Mouse (Mus musculus) CH12.LX (cell line): ENCODE data around the gene Smpdl3a. TPM values are rescaled to one million over a fixed set of nuclear protein-coding genes. Genes with fewer than 3 reads are reported as not detected.

Experiments used
- DNase-seq: peaks from one replicate; pipeline ENCODE4 v3.0.0-alpha.2; 2013; ENCODE audit errors: extremely low read depth
- H3K27ac ChIP-seq: 2 replicates; pipeline ENCODE4 v1.5.1; 2012; ENCODE audit warnings: low read depth, mild to moderate bottlenecking, control low read depth, moderate library complexity; ENCODE audit not compliant: insufficient read depth
- H3K27me3 ChIP-seq: replicated peaks from 2 replicates; pipeline ENCODE3; 2012; ENCODE audit warnings: inconsistent platforms
- H3K36me3 ChIP-seq, 2 experiments: replicated peaks in 1 of 2; 2 replicates each; pipeline versions ENCODE3 to v1.6.1; 2012; ENCODE audit warnings: inconsistent platforms in 1 of 2, low read length in 1 of 2, mild to moderate bottlenecking in 1 of 2, mixed read lengths in 1 of 2, moderate library complexity in 1 of 2; ENCODE audit not compliant: control insufficient read depth in 1 of 2, insufficient read depth in 1 of 2
- H3K4me1 ChIP-seq, 2 experiments: 2 replicates each; pipeline ENCODE4 v1.6.1; 2012; ENCODE audit warnings: inconsistent platforms in 1 of 2, moderate library complexity in 1 of 2; ENCODE audit not compliant: insufficient read depth in 2 of 2, control insufficient read depth in 1 of 2
- H3K4me2 ChIP-seq: 2 replicates; pipeline ENCODE4 v1.6.1; 2012; ENCODE audit warnings: low read depth, mild to moderate bottlenecking, control low read depth; ENCODE audit not compliant: poor library complexity, insufficient read depth, severe bottlenecking
- H3K4me3 ChIP-seq, 3 experiments: fragments of 150-350 bp in 1 of 3; sonication (generic) in 1 of 3; replicated peaks in 1 of 3; 2 replicates each; pipeline versions ENCODE3 to v1.5.1; 2011 to 2012; ENCODE audit warnings: low read depth in 2 of 3, low read length in 2 of 3, mild to moderate bottlenecking in 2 of 3, moderate library complexity in 2 of 3, control low read depth in 1 of 3, improper control_type of control experiment in 1 of 3, inconsistent platforms in 1 of 3, mixed read lengths in 1 of 3; ENCODE audit not compliant: poor library complexity in 1 of 3
- H3K79me2 ChIP-seq: replicated peaks from 2 replicates; pipeline ENCODE4 v1.6.1; 2012; ENCODE audit warnings: mild to moderate bottlenecking, moderate library complexity; ENCODE audit not compliant: control insufficient read depth, poor library complexity, insufficient read depth, severe bottlenecking; ENCODE audit errors: extremely low read depth
- H3K9ac ChIP-seq: 2 replicates; pipeline ENCODE4 v1.6.1; 2012; ENCODE audit warnings: low read depth, mild to moderate bottlenecking, control low read depth, moderate library complexity; ENCODE audit not compliant: insufficient read depth
- H3K9me3 ChIP-seq: replicated peaks from 2 replicates; pipeline ENCODE3; 2012; ENCODE audit warnings: low read length, inconsistent platforms, mixed read lengths
- CHD2 ChIP-seq: IDR thresholded peaks from 2 replicates; pipeline ENCODE4 v1.6.1; 2011; ENCODE audit warnings: low read length, improper control_type of control experiment
- CTCF ChIP-seq, 2 experiments: IDR thresholded peaks in 1 of 2; conservative IDR thresholded peaks in 1 of 2; 2 replicates each; pipeline ENCODE4 v1.5.1; 2011 to 2012; ENCODE audit warnings: low read depth in 2 of 2, low read length in 2 of 2, improper control_type of control experiment in 1 of 2, inconsistent platforms in 1 of 2, mild to moderate bottlenecking in 1 of 2, moderate library complexity in 1 of 2
- E2F4 ChIP-seq: IDR thresholded peaks from 2 replicates; pipeline ENCODE4 v1.6.1; 2011; ENCODE audit warnings: low read depth, low read length, improper control_type of control experiment; ENCODE audit not compliant: insufficient replicate concordance
- GABPA ChIP-seq: IDR thresholded peaks from 2 replicates; pipeline ENCODE4 v1.6.1; 2012; ENCODE audit warnings: low read depth, low read length, improper control_type of control experiment, inconsistent platforms; ENCODE audit not compliant: insufficient replicate concordance
- HCFC1 ChIP-seq: IDR thresholded peaks from 2 replicates; pipeline ENCODE4 v1.6.1; 2012; ENCODE audit warnings: low read depth, mild to moderate bottlenecking, inconsistent platforms, low read length, improper control_type of control experiment
- IRF4 ChIP-seq: IDR thresholded peaks from 2 replicates; pipeline ENCODE4 v1.6.1; 2014; ENCODE audit warnings: low read depth, mild to moderate bottlenecking, inconsistent platforms, low read length, improper control_type of control experiment
- JUN ChIP-seq: IDR thresholded peaks from 2 replicates; pipeline ENCODE4 v1.6.1; 2011; ENCODE audit warnings: low read depth, mild to moderate bottlenecking, low read length, improper control_type of control experiment, moderate library complexity; ENCODE audit not compliant: insufficient read depth
- JUND ChIP-seq: conservative IDR thresholded peaks from 2 replicates; pipeline ENCODE4 v1.6.1; 2011; ENCODE audit warnings: low read depth, low read length, improper control_type of control experiment
- MAFK ChIP-seq: IDR thresholded peaks from 2 replicates; pipeline ENCODE4 v1.6.1; 2011; ENCODE audit warnings: low read length, improper control_type of control experiment; ENCODE audit not compliant: insufficient replicate concordance
- MEF2A ChIP-seq: IDR thresholded peaks from 2 replicates; pipeline ENCODE4 v1.6.1; 2014; ENCODE audit warnings: low read depth, mild to moderate bottlenecking, inconsistent platforms, low read length, improper control_type of control experiment, borderline replicate concordance
- MYC ChIP-seq: IDR thresholded peaks from 2 replicates; pipeline ENCODE4 v1.6.1; 2011; ENCODE audit warnings: low read depth, mild to moderate bottlenecking, improper control_type of control experiment, low read length
- POLR2A ChIP-seq: IDR thresholded peaks from 2 replicates; pipeline ENCODE4 v1.6.1; 2011; ENCODE audit warnings: low read depth, mild to moderate bottlenecking, improper control_type of control experiment, low read length
- RCOR1 ChIP-seq: conservative IDR thresholded peaks from 2 replicates; pipeline ENCODE4 v1.6.1; 2012; ENCODE audit warnings: low read depth, mild to moderate bottlenecking, inconsistent platforms, low read length, improper control_type of control experiment
- SMC3 ChIP-seq: IDR thresholded peaks from 2 replicates; pipeline ENCODE4 v1.6.1; 2011; ENCODE audit warnings: low read depth, low read length, improper control_type of control experiment
- USF1 ChIP-seq: IDR thresholded peaks from 2 replicates; pipeline ENCODE4 v1.6.1; 2014; ENCODE audit warnings: low read depth, mild to moderate bottlenecking, inconsistent platforms, low read length, improper control_type of control experiment
- ZC3H11A ChIP-seq: IDR thresholded peaks from 2 replicates; pipeline ENCODE4 v1.6.1; 2012; ENCODE audit warnings: low read depth, mild to moderate bottlenecking, inconsistent platforms, low read length, improper control_type of control experiment
- ZKSCAN1 ChIP-seq: IDR thresholded peaks from 2 replicates; pipeline ENCODE4 v1.6.1; 2012; ENCODE audit warnings: low read depth, inconsistent platforms, low read length, improper control_type of control experiment, borderline replicate concordance
- ZMIZ1 ChIP-seq: IDR thresholded peaks from 2 replicates; pipeline ENCODE4 v1.6.1; 2012; ENCODE audit warnings: low read depth, mild to moderate bottlenecking, inconsistent platforms, low read length, improper control_type of control experiment
- ZNF384 ChIP-seq: IDR thresholded peaks from 2 replicates; pipeline ENCODE4 v1.6.1; 2012; ENCODE audit warnings: low read depth, low read length, improper control_type of control experiment, inconsistent platforms
- dilution Hi-C: fragments of 300-500 bp; cut with MboI; formaldehyde crosslinking; loops from 2 replicates; pipeline ENCODE4 v1.14.3; 2020; ENCODE audit warnings: low sequenced_read_pairs; ENCODE audit not compliant: extremely low pct_unique_long_range_greater_than_20kb, extremely low pct_ligation_motif_present
- in situ Hi-C: fragments of 300-500 bp; cut with MboI; formaldehyde crosslinking; loops from 3 replicates; pipeline ENCODE4 v1.14.3; 2019; ENCODE audit warnings: low sequenced_read_pairs, low pct_ligation_motif_present, low pct_unique_long_range_greater_than_20kb, mixed read lengths
- polyA plus RNA-seq: library from polyadenylated mRNA; unstranded; fragments of >175 nt; gene quantifications from 2 replicates; pipeline ENCODE4 v1.2.1, GENCODE M21; 2012; ENCODE audit warnings: low read depth; ENCODE audit not compliant: insufficient read length
- total RNA-seq, 2 experiments: library from RNA; depleted of rRNA; stranded (reverse); fragments of 300-350 nt in 1 of 2; fragments of >200 nt in 1 of 2; gene quantifications; 2 replicates each; pipeline ENCODE4 v1.2.3; 2012 to 2014

Gene Smpdl3a
- total and polyA plus RNA-seq, 3 experiments: not detected

- Histone ChIP-seq H3K9ac (no peak overlapping the region), H3K79me2 (no peaks in the 10 kb centered on the region), H3K27me3 (no peaks in the 10 kb centered on the region), H3K4me2 (no peak overlapping the region), H3K4me1 (no peaks in the 10 kb centered on the region), H3K27ac (no peak overlapping the region), H3K36me3 (no peaks in the 10 kb centered on the region), H3K4me3 (no peak overlapping the region), H3K9me3 (no peaks in the 10 kb centered on the region)
- in situ Hi-C loops: no loop called here
- dilution Hi-C loops: no loop called here
- DNase-seq: no peak
- TF ChIP-seq E2F4: no peak
- TF ChIP-seq GABPA: no peak
- TF ChIP-seq IRF4: no peak
- no peak for TF ChIP-seq JUN
- no peak for TF ChIP-seq MYC
- TF ChIP-seq HCFC1: no peak
- TF ChIP-seq MAFK: no peak
- TF ChIP-seq ZMIZ1: no peak
- TF ChIP-seq ZNF384: no peak
- TF ChIP-seq MEF2A: no peak
- TF ChIP-seq CHD2: no peak
- TF ChIP-seq SMC3: no peak
- no peak for TF ChIP-seq USF1
- no peak for TF ChIP-seq CTCF (conservative IDR thresholded peaks at IDR 0.05 in 1 of 2, IDR thresholded peaks at IDR 0.05 in 1 of 2; ENCODE audit: low read depth in 2 of 2, low read length in 2 of 2)
These were observed 13.6 kb downstream of the Smpdl3a start for GRCm38 (mm10) chr10:57807754-57808153.

GRCm38 (mm10) chr10:57812161-57812856 lies 18.2 kb downstream of the Smpdl3a start:
- Histone ChIP-seq H3K27ac (no peak overlapping the region), H3K4me3 (no peak overlapping the region), H3K79me2 (no peaks in the 10 kb centered on the region), H3K36me3 (no peaks in the 10 kb centered on the region), H3K4me2 (no peak overlapping the region), H3K4me1 (no peaks in the 10 kb centered on the region), H3K9ac (no peak overlapping the region), H3K9me3 (no peaks in the 10 kb centered on the region), H3K27me3 (no peaks in the 10 kb centered on the region)
- TF ChIP-seq E2F4: no peak
- TF ChIP-seq GABPA: no peak
- TF ChIP-seq ZKSCAN1: no peak
- no peak for TF ChIP-seq RCOR1
- TF ChIP-seq JUND: no peak
- TF ChIP-seq ZC3H11A: no peak
- TF ChIP-seq POLR2A: no peak
- TF ChIP-seq IRF4: no peak
- TF ChIP-seq ZMIZ1: no peak
- DNase-seq: no peak
- in situ Hi-C loops: no loop called here
- dilution Hi-C loops: no loop called here
